Mouse (Mus musculus): ENCODE measurements around the gene Gm49325.

DNA sequence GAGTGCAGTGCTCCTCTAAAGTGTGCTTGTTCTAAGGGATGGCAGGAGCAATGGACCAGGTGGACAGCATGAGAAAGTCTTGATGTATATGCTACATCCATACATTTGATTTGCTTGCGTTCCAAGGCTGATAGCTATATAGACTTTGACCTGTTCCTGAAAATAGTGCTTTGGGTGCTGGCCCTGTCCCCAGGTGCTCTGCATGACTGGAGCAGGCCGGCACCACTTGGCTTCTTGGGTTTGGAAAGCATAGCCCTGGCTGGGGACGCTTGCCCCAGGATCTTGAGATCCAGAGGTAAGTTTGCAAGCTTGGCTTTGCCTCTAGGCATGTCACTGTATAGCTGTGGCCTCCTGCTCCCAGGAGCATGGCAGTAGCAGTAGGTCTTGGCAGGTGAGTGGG, 19.4 kb upstream of the Gm49325 start:
- TF ChIP-seq POLR2A (IDR thresholded peaks at IDR 0.05; ENCODE audit: control insufficient read depth, extremely low read depth, insufficient read depth, low read length, poor library complexity) (no peak), CTCF (IDR thresholded peaks at IDR 0.05; ENCODE audit: borderline replicate concordance, control insufficient read depth, extremely low read depth, insufficient read depth, low read length, poor library complexity) (no peak)

Data from thymus, adult 2 months (tissue).